Mouse (Mus musculus) right cerebral cortex, postnatal 4 days (tissue): ENCODE data around the gene Iqgap2.

ENCODE experiments used
- DNase-seq: peaks from one replicate; pipeline ENCODE4 v3.0.0-alpha.2; 2022

Iqgap2 gene

GRCm38 (mm10) chr13:95697874-95698273 lies 193.8 kb downstream of the Iqgap2 start:
- DNase-seq: no peak

GRCm38 (mm10) chr13:95696654-95697163 lies 195.0 kb downstream of the Iqgap2 start, which contains the start of gene F2rl2:
Gene F2rl2, plus strand, starts transcription at chr13:95696853.
- DNase-seq: no peak

- DNase-seq: no peak
Observed at GRCm38 (mm10) chr13:95696120-95696653, 195.5 kb downstream of the Iqgap2 start.

- no peak for DNase-seq
Observed at GRCm38 (mm10) chr13:95692201-95692600, 199.5 kb downstream of the Iqgap2 start.

- DNase-seq: no peak
Observed at GRCm38 (mm10) chr13:95688576-95688975, 203.1 kb downstream of the Iqgap2 start.

GRCm38 (mm10) chr13:95685736-95686135 lies 206.0 kb downstream of the Iqgap2 start:
- no peak for DNase-seq

GRCm38 (mm10) chr13:95684656-95685244 lies 207.0 kb downstream of the Iqgap2 start:
- no peak for DNase-seq

- no peak for DNase-seq
Observed at GRCm38 (mm10) chr13:95679491-95679941, 212.2 kb downstream of the Iqgap2 start.

GRCm38 (mm10) chr13:95679078-95679477 lies 212.6 kb downstream of the Iqgap2 start:
- no peak for DNase-seq

- no peak for DNase-seq
Observed at GRCm38 (mm10) chr13:95672372-95672771, 219.3 kb downstream of the Iqgap2 start.

- no peak for DNase-seq
Observed at GRCm38 (mm10) chr13:95671108-95671897, 220.4 kb downstream of the Iqgap2 start.

GRCm38 (mm10) chr13:95670534-95670933 lies 221.2 kb downstream of the Iqgap2 start:
- DNase-seq: no peak

GRCm38 (mm10) chr13:95667260-95667659 lies 224.5 kb downstream of the Iqgap2 start:
- no peak for DNase-seq

- DNase-seq: no peak
Observed at GRCm38 (mm10) chr13:95665644-95666356, 225.9 kb downstream of the Iqgap2 start.

- DNase-seq: no peak
Observed at GRCm38 (mm10) chr13:95663834-95664233, 227.9 kb downstream of the Iqgap2 start.

- no peak for DNase-seq
Observed at GRCm38 (mm10) chr13:95659432-95659831, 232.3 kb downstream of the Iqgap2 start.

- no peak for DNase-seq
Observed at GRCm38 (mm10) chr13:95657171-95657570, 234.6 kb downstream of the Iqgap2 start.

- no peak for DNase-seq
Observed at GRCm38 (mm10) chr13:95655284-95655683, 236.4 kb downstream of the Iqgap2 start.

- DNase-seq: no peak
Observed at GRCm38 (mm10) chr13:95653696-95654095, 238.0 kb downstream of the Iqgap2 start.

- DNase-seq: no peak
Observed at GRCm38 (mm10) chr13:95651870-95652668, 239.7 kb downstream of the Iqgap2 start.

GRCm38 (mm10) chr13:95649941-95650340 lies 241.8 kb downstream of the Iqgap2 start:
- DNase-seq: no peak

GRCm38 (mm10) chr13:95647248-95647647 lies 244.5 kb downstream of the Iqgap2 start:
- DNase-seq: no peak
